Mouse (Mus musculus) left cerebral cortex, postnatal 14 days (tissue): ENCODE results near the gene Mab21l3. TPM values are rescaled to one million over a fixed set of nuclear protein-coding genes. Genes with fewer than 3 reads are reported as not detected.
A peak's percentile ranks its signal among the peaks of the same experiment; 100 is the strongest.

Experiments
- DNase-seq, 2 experiments: peaks; one replicate each; pipeline ENCODE4 v3.0.0; 2021 to 2022; ENCODE audit warnings: low spot score in 2 of 2, mixed read lengths in 1 of 2
- intact Hi-C: fragments of 180-260 bp; cut with DNase I; formaldehyde crosslinking; loops from one replicate; pipeline ENCODE4 v1.15.1; 2025
- long read RNA-seq, 2 experiments: library from polyadenylated mRNA; stranded (forward); transcript quantifications; one replicate each; pipeline ENCODE4 v2.0.0; 2021
- total RNA-seq, 2 experiments: library from RNA; stranded (reverse); gene quantifications; 2 replicates each; pipeline ENCODE4 v1.2.3; 2021

The Mab21l3 gene
- under 1 TPM in 1 of 2 experiments, not detected in 1; 0.20 TPM for total RNA-seq
- long read RNA-seq, experiment 1, partial matches to known transcripts = 0 of 1 reads
- long read RNA-seq, experiment 1, other reads (novel, unspliced or antisense) = 1 of 1 reads
- long read RNA-seq, experiment 2 = 0 reads

DNA sequence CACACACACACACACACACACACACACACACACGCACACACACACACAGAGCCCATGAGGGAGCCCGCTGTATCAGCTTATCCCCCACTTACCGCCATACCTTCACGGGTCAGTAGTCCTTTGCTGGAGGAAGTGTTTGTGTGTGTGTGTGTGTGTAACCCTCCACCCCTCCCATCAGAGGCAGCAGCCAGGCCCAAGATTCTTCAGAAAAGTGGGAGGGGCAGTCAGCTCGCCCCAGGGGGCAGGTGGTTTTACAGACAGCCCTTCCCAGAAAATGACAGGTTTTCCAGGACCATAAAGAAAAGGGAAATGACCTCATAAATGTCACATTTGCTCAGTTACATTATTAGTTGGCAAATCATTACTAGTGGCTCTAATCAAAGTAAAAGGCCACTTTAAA is at the start of gene Mab21l3:
Gene Mab21l3 (minus strand): TSS at position 144 of the 400 bp plus-strand sequence.
- intact Hi-C loops = no loop called here
- no peak for DNase-seq

- intact Hi-C loops = loop anchor here (5.0 kb wide), 1 partner anchor 165 kb away; no protein-coding TSS in a partner anchor
- no peak for DNase-seq
These were observed 48.7 kb upstream of the Mab21l3 start for GRCm38 (mm10) chr3:101897377-101897974.

DNA sequence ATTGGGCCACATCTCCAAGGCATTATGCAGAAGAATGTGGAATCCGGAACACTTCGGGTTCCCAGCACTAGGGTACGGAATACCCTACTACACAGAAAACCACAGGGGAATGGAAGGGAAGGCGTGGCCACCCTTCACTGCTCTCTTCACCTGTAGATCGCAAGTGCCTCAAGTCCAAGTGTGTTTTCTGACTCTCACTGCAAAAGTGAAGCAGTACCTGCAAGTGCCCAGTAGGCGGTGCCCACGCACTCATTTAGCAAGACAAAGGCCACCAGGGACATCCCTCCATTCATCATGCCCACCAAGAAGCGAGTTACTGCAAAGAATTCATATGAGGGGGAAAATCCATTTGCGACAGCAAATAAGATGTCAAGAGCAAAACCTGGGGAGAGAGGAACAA is 48.1 kb upstream of the Mab21l3 start:
- intact Hi-C loops = loop anchor here (5.0 kb wide), 1 partner anchor 165 kb away; no protein-coding TSS in a partner anchor

GRCm38 (mm10) chr3:101895376-101895910 is 46.7 kb upstream of the Mab21l3 start:
- intact Hi-C loops = loop anchor here (5.0 kb wide), 1 partner anchor 167 kb away; no protein-coding TSS in a partner anchor

More for the DNA sequence above, 48.1 kb upstream of the Mab21l3 start:
- DNase-seq = peak; percentile 77 to 85

GRCm38 (mm10) chr3:101885591-101885990 is 36.8 kb upstream of the Mab21l3 start:
- intact Hi-C loops = no loop called here
- DNase-seq = peak; percentile 20 to 23

More at GRCm38 (mm10) chr3:101895376-101895910, 46.7 kb upstream of the Mab21l3 start:
- no peak for DNase-seq

DNA sequence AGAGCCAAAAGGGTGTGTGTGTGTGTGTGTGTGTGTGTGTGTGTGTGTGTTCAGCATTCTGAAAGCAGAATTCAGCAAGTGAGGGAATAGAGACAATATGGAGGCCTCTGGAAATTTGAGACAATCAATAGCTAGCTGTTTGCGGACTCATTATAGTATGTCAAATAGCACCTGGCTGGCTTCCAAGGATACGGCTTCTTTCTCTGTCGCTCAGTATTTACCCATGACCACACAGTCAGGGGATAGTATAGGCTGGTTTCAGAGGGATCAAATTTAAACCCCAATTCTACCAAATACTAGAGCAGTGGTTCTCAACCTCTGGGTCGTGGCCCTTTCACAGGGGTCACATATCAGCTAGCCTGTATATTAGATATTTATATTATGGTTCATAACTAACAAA is 36.3 kb upstream of the Mab21l3 start:
- no peak for DNase-seq
- intact Hi-C loops = no loop called here

DNA sequence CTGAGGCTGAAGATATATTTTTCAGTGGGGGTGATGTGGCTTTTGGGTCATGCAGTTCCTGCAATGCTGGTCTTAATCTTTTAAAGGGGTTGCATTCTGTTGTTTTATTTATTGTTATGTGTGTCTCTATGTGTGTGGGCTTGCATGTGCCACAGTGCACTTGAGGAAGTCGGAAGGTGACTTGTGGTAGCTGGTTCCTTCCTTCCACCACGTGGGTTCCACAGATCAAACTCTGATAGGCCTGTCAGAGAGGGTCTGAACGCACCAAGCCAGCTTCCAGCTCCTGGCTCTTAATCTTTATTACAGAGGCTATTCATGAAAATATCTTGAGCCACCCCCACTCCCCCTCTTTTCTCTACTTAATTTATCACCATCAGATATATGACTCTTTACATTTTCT is 35.1 kb upstream of the Mab21l3 start:
- no peak for DNase-seq

DNA sequence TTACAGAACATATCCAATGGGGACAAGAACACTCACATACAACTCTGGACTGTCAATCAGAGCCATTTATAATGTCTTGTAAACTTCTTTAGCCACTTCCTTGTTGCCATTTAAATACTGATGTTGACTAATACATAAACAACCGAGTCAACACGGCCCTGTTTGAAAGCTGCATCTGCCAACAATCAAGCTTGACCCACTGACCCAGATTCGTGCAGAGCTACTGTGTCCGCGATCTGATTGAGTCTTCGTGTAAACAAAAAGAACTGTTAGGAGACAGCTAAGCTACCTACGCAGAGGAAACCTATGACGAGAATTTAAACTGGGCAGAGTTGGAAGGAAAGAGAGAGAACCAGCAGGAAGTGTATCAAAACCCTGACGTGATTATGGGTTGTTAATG is 33.0 kb upstream of the Mab21l3 start:
- intact Hi-C loops = no loop called here

More for the DNA sequence above, 35.1 kb upstream of the Mab21l3 start:
- intact Hi-C loops = no loop called here

GRCm38 (mm10) chr3:101880818-101881217 is 32.1 kb upstream of the Mab21l3 start:
- DNase-seq = no peak
- intact Hi-C loops = no loop called here

More for the DNA sequence above, 33.0 kb upstream of the Mab21l3 start:
- DNase-seq = no peak

DNA sequence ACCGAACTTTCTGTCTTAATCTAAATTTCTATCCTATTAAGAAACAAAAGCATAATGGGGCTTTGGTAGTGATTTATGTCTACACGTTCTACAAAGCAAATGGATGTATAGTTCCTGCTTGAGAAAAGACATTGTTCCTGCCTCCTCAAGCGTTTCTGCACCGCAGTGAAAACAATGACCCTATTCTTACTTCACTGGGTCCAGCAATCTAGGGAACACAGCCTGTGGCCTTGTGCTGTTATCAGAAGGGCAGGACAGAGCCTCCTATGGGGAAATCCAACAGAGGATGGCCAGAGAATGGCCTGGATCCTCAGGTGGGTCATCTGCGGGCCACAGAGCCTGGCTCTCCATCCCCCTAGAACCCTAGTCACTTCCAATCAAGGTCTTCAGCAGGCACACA is 29.4 kb upstream of the Mab21l3 start:
- no peak for DNase-seq
- intact Hi-C loops = no loop called here

GRCm38 (mm10) chr3:101876459-101877285 is 27.9 kb upstream of the Mab21l3 start:
- intact Hi-C loops = no loop called here
- DNase-seq = no peak

DNA sequence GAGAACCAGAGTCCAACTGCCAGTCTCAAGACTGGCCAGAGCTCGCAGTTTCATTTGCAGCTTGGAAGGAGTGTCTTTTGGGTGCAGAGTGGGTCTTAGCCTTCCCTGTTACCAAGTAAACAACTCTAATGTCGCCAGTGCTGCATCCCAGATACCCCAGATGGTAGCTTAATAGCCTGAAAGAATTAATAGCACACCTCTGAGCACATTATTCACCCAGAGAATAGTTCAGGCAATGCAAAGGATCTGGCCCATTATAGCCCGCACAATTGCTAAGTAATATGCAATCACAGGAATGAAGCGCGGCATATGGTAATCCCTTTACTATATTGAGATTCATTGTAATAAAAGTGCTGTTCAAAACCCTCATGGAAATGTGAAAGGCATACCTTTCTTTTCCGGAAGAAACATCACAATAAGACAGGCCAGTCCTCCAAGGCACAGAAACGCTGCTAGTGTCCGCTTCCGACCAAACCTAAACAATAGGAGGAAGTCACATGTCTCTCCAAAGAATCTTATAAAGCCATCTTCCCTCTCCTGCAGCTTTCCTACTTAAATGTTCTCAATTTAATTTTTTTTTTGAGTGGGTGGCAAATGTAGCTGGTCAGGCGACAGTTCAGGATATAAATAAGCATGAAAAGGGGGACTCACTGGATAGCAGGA is 26.6 kb upstream of the Mab21l3 start:
- DNase-seq = no peak
- intact Hi-C loops = no loop called here

DNA sequence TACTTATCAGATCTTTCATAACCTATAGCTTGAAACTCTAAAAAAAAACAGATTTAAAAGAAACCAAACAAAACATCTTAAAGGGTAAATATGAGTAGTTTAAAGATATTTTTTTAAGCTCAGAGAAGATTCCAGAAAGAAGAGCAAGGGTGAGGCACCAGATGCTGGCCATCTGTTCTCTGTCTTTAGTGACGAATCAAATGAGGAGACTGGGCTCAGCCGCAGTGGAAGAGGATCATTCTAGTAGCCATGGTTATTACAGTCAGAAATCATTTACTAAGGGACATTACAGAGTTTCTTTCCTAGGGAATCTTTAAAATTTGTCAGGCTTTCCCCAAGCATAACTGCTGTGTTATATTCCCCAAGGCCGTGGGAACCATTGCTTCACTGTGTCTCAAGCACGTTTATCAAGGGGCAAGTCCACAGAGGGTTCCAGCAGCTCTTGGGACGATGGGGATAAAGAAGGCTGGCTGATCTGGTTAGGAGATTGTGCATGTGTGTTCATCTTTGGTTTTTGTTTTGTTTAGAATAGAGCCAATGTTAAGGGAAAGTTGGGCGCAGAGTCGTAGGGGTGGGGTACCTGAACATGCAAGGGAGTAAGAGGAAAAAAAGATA is 24.4 kb upstream of the Mab21l3 start:
- DNase-seq = peak; percentile 35 to 39
- intact Hi-C loops = no loop called here

GRCm38 (mm10) chr3:101871951-101872350 is 23.2 kb upstream of the Mab21l3 start:
- intact Hi-C loops = no loop called here
- no peak for DNase-seq

- peak in 1 of 2 experiments; percentile 34 for DNase-seq
- intact Hi-C loops = no loop called here
These were observed 18.3 kb upstream of the Mab21l3 start for GRCm38 (mm10) chr3:101867001-101867421.

- no peak for DNase-seq
- intact Hi-C loops = no loop called here
These were observed 13.1 kb upstream of the Mab21l3 start for GRCm38 (mm10) chr3:101861856-101862255.

- DNase-seq = peak in 1 of 2 experiments; percentile 28
These were observed 11.4 kb upstream of the Mab21l3 start for GRCm38 (mm10) chr3:101860151-101860550.

GRCm38 (mm10) chr3:101859740-101860139 is 11.0 kb upstream of the Mab21l3 start:
- DNase-seq = no peak
- intact Hi-C loops = no loop called here

More at GRCm38 (mm10) chr3:101860151-101860550, 11.4 kb upstream of the Mab21l3 start:
- intact Hi-C loops = no loop called here

DNA sequence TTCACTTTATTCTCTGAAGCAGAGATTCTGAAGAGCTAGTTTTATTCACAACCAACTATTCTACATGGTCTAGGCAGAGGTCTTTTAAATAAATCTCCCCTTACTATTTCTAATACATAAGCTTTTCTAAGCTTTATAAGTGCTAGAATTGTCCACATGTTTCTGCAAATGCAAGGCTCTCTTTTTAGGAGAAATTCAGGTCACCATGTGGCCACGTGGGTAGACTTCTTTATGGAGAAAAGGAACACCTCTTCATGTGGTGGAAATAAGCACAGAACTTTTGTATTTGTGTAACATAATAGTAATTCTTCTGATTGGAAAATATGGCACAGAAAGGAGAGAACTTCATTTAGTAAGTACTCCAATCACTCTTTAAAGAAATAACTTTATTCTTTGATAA is 5.3 kb upstream of the Mab21l3 start:
- intact Hi-C loops = no loop called here

More for the DNA sequence above, 5.3 kb upstream of the Mab21l3 start:
- no peak for DNase-seq
